Mouse (Mus musculus): ENCODE data around the gene Ttll11. TPM values are rescaled to one million over a fixed set of nuclear protein-coding genes. Genes with fewer than 3 reads are reported as not detected.

The Ttll11 gene
- polyA plus RNA-seq, 2 experiments: 1.2 to 2.5 TPM

DNA sequence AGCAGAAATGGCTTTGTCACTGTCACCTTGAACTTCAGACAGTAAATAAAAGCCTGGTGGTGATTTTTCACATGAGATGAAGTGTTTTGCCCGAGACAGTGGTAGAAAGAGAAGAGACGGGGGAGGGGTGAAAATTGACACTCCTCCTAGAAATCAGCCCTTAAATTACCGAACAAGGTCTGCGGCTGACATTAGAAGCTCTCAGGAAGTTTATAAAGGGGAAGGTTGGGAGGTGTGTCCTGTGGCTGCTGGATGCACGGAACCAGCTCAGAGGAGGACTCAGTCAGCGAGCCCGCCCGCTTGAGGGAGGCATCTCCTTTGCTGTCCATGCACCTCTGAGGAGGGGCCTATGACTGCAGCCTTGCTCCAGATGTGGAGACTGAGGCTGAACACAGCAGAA, 181.7 kb downstream of the Ttll11 start:
- DNase-seq (ENCODE audit: low spot score) (no peak), ATAC-seq (ENCODE audit: low FRiP score, low read depth) (no peak)
- H3K4me1 ChIP-seq (ENCODE audit: control insufficient read depth, insufficient read depth, low read length): no peaks in the 10 kb centered on the region
- no peak for TF ChIP-seq POLR2A (IDR thresholded peaks at IDR 0.05; ENCODE audit: borderline replicate concordance, extremely low read depth, insufficient read depth, insufficient read length)
- no peak overlapping the region for H3K4me3 ChIP-seq (replicated peaks; ENCODE audit: low read length)
- H3K27ac ChIP-seq (replicated peaks; ENCODE audit: low read depth, low read length): no peak overlapping the region
- H3K9me3 ChIP-seq (ENCODE audit: control insufficient read depth, low read length): no peaks in the 10 kb centered on the region
- no peaks in the 10 kb centered on the region for H3K36me3 ChIP-seq (ENCODE audit: control insufficient read depth, insufficient read depth, low read length)
- no peaks in the 10 kb centered on the region for H3K27me3 ChIP-seq (ENCODE audit: control insufficient read depth, insufficient read depth, low read length)
- no peak overlapping the region for H3K9ac ChIP-seq (ENCODE audit: low read depth, low read length, severe bottlenecking)
- H3K4me2 ChIP-seq (replicated peaks; ENCODE audit: low read depth, low read length, severe bottlenecking): no peak overlapping the region
- 35% methylated on average over 8 of the region's 8 CpGs for WGBS

DNA sequence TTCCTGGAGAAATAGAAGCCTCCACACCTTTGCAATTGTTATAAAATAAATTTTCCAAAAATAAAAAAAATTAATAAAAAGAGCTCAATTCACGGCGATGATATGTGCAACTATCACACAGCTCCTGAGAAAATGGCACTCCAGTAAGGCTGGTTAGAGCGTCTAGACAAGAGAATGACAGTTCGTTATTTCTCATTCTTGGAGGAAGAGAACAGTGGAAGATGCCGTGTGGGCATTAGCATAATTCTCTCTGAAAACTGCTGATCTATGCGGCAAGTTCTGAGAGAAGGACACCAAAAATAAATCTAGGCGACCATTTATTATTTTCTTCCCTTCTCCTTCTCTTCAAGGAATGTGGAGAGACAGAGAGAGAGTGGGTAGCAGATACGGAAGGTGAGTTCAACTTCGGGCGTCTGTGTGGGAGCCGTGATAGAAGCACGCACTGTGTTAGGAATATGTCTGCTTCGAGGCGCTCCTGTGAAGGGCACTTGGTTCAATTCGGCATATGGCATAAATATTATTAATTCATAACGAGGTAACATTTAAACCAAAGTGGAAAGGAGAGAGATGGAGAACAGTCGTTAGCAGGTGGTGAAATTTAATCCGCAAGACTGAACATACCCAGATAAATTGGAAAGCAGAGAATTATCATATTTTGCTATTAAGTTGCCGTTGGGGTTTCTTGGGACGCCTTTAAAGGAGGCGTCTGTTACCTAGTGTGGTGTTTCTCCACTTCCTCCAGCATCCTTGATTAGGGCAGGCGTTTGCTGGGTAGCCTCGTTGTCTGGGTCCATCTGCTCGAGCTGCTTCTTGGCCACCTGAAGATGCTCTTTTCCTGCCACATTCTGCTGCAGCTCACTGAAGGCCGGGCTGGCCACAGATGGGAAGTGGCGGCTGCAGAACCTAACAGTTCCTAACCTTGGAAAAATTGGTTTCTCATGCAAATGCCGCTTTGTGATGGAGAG, 190.1 kb downstream of the Ttll11 start:
- Histone ChIP-seq H3K4me1 (ENCODE audit: control insufficient read depth, insufficient read depth, low read length) (no peaks in the 10 kb centered on the region), H3K9ac (ENCODE audit: low read depth, low read length, severe bottlenecking) (no peak overlapping the region), H3K27ac (replicated peaks; ENCODE audit: low read depth, low read length) (no peak overlapping the region), H3K36me3 (ENCODE audit: control insufficient read depth, insufficient read depth, low read length) (no peaks in the 10 kb centered on the region), H3K4me3 (replicated peaks; ENCODE audit: low read length) (no peak overlapping the region), H3K4me2 (replicated peaks; ENCODE audit: low read depth, low read length, severe bottlenecking) (no peak overlapping the region), H3K27me3 (ENCODE audit: control insufficient read depth, insufficient read depth, low read length) (no peaks in the 10 kb centered on the region), H3K9me3 (ENCODE audit: control insufficient read depth, low read length) (no peaks in the 10 kb centered on the region)
- no peak for ATAC-seq (ENCODE audit: low FRiP score, low read depth)
- no peak for TF ChIP-seq POLR2A (IDR thresholded peaks at IDR 0.05; ENCODE audit: borderline replicate concordance, extremely low read depth, insufficient read depth, insufficient read length)
- no peak for DNase-seq (ENCODE audit: low spot score)
- WGBS: 78% methylated on average over 27 of the region's 27 CpGs

DNA sequence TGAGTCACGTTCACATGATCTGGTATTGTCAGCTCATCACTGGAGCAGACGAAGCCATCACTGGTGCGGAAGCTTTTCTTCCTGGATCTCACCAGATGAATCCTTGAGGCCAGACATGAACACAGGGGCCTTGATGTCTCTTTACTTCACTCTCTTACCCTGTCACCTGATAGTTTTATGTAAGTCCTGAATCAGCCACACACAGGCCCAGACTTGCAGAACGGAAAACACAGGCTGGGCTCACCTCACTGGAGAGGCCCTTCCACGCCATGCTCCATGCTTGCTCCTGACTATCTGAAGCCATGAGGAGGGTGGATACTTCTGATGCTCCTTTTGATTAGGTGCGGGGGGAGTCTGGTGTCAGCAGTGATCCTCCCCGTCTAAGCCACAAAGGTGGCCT, 193.8 kb downstream of the Ttll11 start:
- H3K36me3 ChIP-seq (ENCODE audit: control insufficient read depth, insufficient read depth, low read length): no peaks in the 10 kb centered on the region
- H3K27ac ChIP-seq (replicated peaks; ENCODE audit: low read depth, low read length): no peak overlapping the region
- H3K4me3 ChIP-seq (replicated peaks; ENCODE audit: low read length): no peak overlapping the region
- H3K4me1 ChIP-seq (ENCODE audit: control insufficient read depth, insufficient read depth, low read length): no peaks in the 10 kb centered on the region
- 77% methylated on average over 7 of the region's 7 CpGs for WGBS
- no peak for ATAC-seq (ENCODE audit: low FRiP score, low read depth)
- no peak overlapping the region for H3K9ac ChIP-seq (ENCODE audit: low read depth, low read length, severe bottlenecking)
- H3K27me3 ChIP-seq (ENCODE audit: control insufficient read depth, insufficient read depth, low read length): no peaks in the 10 kb centered on the region
- no peak overlapping the region for H3K4me2 ChIP-seq (replicated peaks; ENCODE audit: low read depth, low read length, severe bottlenecking)
- TF ChIP-seq POLR2A (IDR thresholded peaks at IDR 0.05; ENCODE audit: borderline replicate concordance, extremely low read depth, insufficient read depth, insufficient read length): no peak
- no peak for DNase-seq (ENCODE audit: low spot score)
- H3K9me3 ChIP-seq (ENCODE audit: control insufficient read depth, low read length): no peaks in the 10 kb centered on the region

- H3K27ac ChIP-seq (replicated peaks; ENCODE audit: low read depth, low read length): no peak overlapping the region
- no peak for TF ChIP-seq POLR2A (IDR thresholded peaks at IDR 0.05; ENCODE audit: borderline replicate concordance, extremely low read depth, insufficient read depth, insufficient read length)
- H3K4me2 ChIP-seq (replicated peaks; ENCODE audit: low read depth, low read length, severe bottlenecking): no peak overlapping the region
- no peak overlapping the region for H3K4me3 ChIP-seq (replicated peaks; ENCODE audit: low read length)
- ATAC-seq (ENCODE audit: low FRiP score, low read depth): no peak
- no peaks in the 10 kb centered on the region for H3K9me3 ChIP-seq (ENCODE audit: control insufficient read depth, low read length)
- no peaks in the 10 kb centered on the region for H3K36me3 ChIP-seq (ENCODE audit: control insufficient read depth, insufficient read depth, low read length)
- DNase-seq (ENCODE audit: low spot score): no peak
- H3K4me1 ChIP-seq (ENCODE audit: control insufficient read depth, insufficient read depth, low read length): no peaks in the 10 kb centered on the region
- WGBS: 54% methylated on average over 10 of the region's 10 CpGs
- no peaks in the 10 kb centered on the region for H3K27me3 ChIP-seq (ENCODE audit: control insufficient read depth, insufficient read depth, low read length)
- H3K9ac ChIP-seq (ENCODE audit: low read depth, low read length, severe bottlenecking): no peak overlapping the region
Observed at GRCm38 (mm10) chr2:35783368-35783767, 196.3 kb downstream of the Ttll11 start.

- 85% methylated on average over 5 of the region's 5 CpGs for WGBS
- Histone ChIP-seq H3K36me3 (ENCODE audit: control insufficient read depth, insufficient read depth, low read length) (no peaks in the 10 kb centered on the region), H3K9ac (ENCODE audit: low read depth, low read length, severe bottlenecking) (no peak overlapping the region), H3K27ac (replicated peaks; ENCODE audit: low read depth, low read length) (no peak overlapping the region), H3K4me3 (replicated peaks; ENCODE audit: low read length) (no peak overlapping the region), H3K9me3 (ENCODE audit: control insufficient read depth, low read length) (no peaks in the 10 kb centered on the region), H3K4me2 (replicated peaks; ENCODE audit: low read depth, low read length, severe bottlenecking) (no peak overlapping the region), H3K4me1 (ENCODE audit: control insufficient read depth, insufficient read depth, low read length) (no peaks in the 10 kb centered on the region), H3K27me3 (ENCODE audit: control insufficient read depth, insufficient read depth, low read length) (no peaks in the 10 kb centered on the region)
- DNase-seq (ENCODE audit: low spot score) (no peak), ATAC-seq (ENCODE audit: low FRiP score, low read depth) (no peak)
- no peak for TF ChIP-seq POLR2A (IDR thresholded peaks at IDR 0.05; ENCODE audit: borderline replicate concordance, extremely low read depth, insufficient read depth, insufficient read length)
Observed at GRCm38 (mm10) chr2:35779266-35779665, 200.4 kb downstream of the Ttll11 start.
